Mouse (Mus musculus): ENCODE results near the gene Lenep.
A peak's percentile ranks its signal among the peaks of the same experiment; 100 is the strongest.

Gene Lenep

GRCm38 (mm10) chr3:89419981-89420380 lies 17.4 kb upstream of the Lenep start:
- no peak for DNase-seq (ENCODE audit: low read depth)

- no peak for DNase-seq (ENCODE audit: low read depth)
These were observed 17.0 kb upstream of the Lenep start for GRCm38 (mm10) chr3:89419571-89419970.

DNA sequence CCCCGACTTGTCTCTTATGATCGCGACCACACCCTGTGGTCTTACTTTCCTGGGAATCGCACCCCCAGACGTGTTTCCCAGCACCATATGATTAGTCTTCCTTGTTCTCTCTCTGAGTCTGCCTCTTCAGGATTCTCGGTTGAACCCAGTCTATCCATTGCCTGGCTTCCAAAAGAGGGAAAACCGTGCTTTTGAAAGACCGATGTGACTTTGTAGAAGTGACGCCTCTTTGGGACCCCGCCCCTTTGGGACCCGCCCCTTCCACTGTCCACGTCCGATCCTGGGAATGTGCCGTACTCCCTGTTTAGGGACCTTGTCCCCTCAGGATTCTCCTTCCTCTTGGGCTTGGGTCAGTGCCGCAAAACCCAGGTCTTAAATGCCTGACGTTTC lies 16.3 kb upstream of the Lenep start:
- no peak for DNase-seq (ENCODE audit: low read depth)

- DNase-seq (ENCODE audit: low read depth): peak; percentile 98
These were observed 15.7 kb upstream of the Lenep start, which contains the start of the genes Cks1b and Shc1 for GRCm38 (mm10) chr3:89418170-89418860. TSS of gene Cks1b (minus strand) at chr3:89418383. TSS of gene Shc1 (plus strand) at chr3:89418443.

GRCm38 (mm10) chr3:89417840-89418169 lies 15.2 kb upstream of the Lenep start:
- no peak for DNase-seq (ENCODE audit: low read depth)

GRCm38 (mm10) chr3:89417131-89417530 lies 14.5 kb upstream of the Lenep start:
- no peak for DNase-seq (ENCODE audit: low read depth)

GRCm38 (mm10) chr3:89416158-89416557 lies 13.6 kb upstream of the Lenep start:
- DNase-seq (ENCODE audit: low read depth): no peak

GRCm38 (mm10) chr3:89411490-89412393 lies 9.1 kb upstream of the Lenep start, which contains the start of gene Flad1:
TSS of gene Flad1 (minus strand) at chr3:89411870.
- peak; percentile 100 for DNase-seq (ENCODE audit: low read depth)

- DNase-seq (ENCODE audit: low read depth): no peak
These were observed 8.3 kb upstream of the Lenep start for GRCm38 (mm10) chr3:89410864-89411263.

DNA sequence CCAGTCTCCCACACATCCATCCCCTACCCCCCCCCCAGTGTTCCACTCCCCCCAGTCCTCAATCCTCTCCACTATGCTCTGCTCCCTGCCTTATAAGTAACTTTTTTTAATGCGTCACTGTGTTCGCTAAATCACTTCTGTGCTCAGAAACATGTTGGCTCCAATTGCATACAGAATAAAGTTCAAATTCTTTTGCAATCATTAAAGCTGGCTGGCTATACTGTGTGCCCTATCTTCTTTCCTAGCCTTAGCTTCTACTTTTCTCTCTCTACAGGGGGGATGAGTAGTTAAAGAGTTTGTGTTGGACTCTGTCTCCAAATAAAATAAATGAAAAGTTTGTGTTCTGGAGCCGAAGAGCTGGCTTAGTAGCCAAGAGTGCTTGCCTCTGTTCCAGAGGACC lies 7.1 kb upstream of the Lenep start:
- no peak for DNase-seq (ENCODE audit: low read depth)

DNA sequence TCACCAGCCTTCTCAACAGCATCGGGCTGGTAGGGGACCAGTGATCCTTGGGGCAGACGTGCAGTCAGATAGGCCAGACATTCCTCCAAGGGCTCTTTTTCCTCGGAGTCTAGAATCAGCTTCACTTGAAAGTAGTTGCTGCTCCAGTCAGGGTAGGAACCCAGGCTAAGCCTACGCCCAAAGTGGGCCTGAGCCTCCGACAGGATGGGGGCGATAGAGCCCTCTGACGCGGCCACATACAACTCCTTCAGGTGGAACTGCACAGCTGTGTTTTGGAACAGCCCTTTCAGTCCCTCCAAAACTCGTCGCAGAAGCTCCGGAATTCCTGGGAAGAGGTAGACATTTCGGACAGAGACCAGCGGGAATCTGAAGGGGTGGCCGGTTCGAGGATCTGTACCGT lies 5.9 kb upstream of the Lenep start:
- no peak for DNase-seq (ENCODE audit: low read depth)

- DNase-seq (ENCODE audit: low read depth): no peak
These were observed 4.3 kb upstream of the Lenep start for GRCm38 (mm10) chr3:89406887-89407286.

GRCm38 (mm10) chr3:89401329-89401728 lies 1.3 kb downstream of the Lenep start:
- DNase-seq (ENCODE audit: low read depth): no peak

GRCm38 (mm10) chr3:89396654-89397005 lies 6.0 kb downstream of the Lenep start:
- DNase-seq (ENCODE audit: low read depth): no peak

- DNase-seq (ENCODE audit: low read depth): no peak
These were observed 6.6 kb downstream of the Lenep start for GRCm38 (mm10) chr3:89395806-89396653.

DNA sequence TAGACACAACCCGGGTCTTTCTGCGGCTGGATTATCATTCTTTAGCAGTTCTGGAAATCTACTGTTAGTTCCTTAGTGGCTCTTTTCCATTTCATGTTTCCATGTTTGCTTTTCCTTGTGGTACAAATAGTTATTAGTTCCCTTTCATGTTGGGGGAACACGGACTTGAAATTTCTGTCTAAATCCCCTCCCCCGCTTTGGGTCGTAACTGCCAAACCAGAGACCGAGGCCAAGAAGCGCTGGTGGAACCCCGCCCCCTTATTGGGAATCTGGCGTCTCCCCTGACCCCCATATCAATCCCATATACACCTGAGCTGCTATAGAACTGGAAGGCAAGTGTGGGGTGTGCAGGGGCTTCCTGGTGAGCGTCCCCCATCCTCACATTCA lies 7.2 kb downstream of the Lenep start:
- DNase-seq (ENCODE audit: low read depth): no peak

DNA sequence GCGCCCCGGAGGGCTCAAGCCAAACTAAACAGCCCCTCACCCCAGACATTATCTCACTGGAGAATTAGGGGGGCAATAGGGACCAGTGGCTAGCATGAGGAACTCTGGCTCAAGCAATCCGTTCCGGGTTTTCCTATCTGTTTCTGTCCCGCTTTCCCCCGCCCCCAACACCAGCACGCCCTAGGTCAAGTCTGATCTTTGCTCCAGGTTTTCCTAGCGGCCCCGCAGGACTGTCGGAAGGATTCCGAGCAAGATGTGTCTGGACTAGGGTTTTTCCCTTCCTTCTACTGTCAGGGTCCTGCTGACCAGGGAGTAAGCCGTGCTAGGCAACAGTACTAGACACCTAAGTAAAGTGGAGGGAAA lies 7.7 kb downstream of the Lenep start:
- DNase-seq (ENCODE audit: low read depth): peak; percentile 68

GRCm38 (mm10) chr3:89394006-89394893 lies 8.3 kb downstream of the Lenep start, which contains the start of gene Zbtb7b:
TSS of gene Zbtb7b (minus strand) at chr3:89394776.
- peak; percentile 54 for DNase-seq (ENCODE audit: low read depth)

DNA sequence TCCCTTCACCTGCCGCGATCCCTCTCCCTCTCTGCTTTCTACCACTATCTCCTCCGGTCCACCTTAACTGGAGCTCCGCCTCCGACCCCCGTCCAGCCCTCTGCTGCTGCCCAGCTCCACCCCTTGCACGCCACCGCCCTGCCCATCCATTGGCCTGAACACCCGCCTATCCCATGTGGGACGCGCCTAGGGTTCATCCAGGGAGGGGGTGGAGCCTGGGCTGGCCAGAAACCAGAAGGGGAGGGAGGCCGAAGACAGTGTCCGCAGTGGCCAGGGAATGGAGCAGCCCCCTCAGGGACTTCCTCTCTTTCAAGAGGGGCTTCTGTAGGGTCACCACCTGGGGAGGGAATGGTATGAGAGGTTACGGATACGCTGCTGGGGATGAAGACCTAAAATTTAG lies 9.0 kb downstream of the Lenep start:
- peak; percentile 93 for DNase-seq (ENCODE audit: low read depth)

DNA sequence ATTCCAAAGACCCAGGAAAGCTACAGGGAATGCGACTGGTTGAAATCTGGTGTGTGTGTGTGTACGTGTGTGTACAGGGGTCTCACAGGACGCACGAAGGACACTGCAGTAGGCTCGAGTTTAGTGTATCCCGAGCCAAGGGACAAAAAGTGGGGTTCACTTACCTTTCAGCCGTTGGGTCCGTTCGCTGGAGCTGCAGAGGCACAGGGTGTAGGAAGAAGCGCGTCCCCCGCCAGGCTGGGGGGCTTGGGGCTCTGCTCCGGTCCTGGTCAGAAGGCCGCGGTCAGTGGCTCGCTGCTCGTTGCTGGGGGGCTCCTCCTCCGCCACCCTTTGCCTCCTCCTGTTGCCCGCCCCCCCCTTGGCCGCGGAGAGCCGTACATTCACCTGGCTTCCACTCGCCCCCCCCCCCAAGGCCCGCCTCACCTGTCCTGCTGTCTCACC lies 9.7 kb downstream of the Lenep start:
- no peak for DNase-seq (ENCODE audit: low read depth)

Measured in c-Kit-positive CD71-positive TER-119-negative erythroid progenitor cells, embryonic 14.5 days (primary cell).